Mouse (Mus musculus) c-Kit-negative CD71-positive TER-119-positive erythroid progenitor cells, embryonic 14.5 days (primary cell): ENCODE results near the gene Zdhhc20.
"Not testable (repeated sequence)": the region's sequence is repeated elsewhere in the genome, so short reads cannot be mapped to it uniquely, and the experiment has no call there.

Experiments
- DNase-seq: peaks from one replicate; pipeline ENCODE4 v3.0.0-alpha.2; 2013; ENCODE audit warnings: low read depth, low spot score

The Zdhhc20 gene

DNA sequence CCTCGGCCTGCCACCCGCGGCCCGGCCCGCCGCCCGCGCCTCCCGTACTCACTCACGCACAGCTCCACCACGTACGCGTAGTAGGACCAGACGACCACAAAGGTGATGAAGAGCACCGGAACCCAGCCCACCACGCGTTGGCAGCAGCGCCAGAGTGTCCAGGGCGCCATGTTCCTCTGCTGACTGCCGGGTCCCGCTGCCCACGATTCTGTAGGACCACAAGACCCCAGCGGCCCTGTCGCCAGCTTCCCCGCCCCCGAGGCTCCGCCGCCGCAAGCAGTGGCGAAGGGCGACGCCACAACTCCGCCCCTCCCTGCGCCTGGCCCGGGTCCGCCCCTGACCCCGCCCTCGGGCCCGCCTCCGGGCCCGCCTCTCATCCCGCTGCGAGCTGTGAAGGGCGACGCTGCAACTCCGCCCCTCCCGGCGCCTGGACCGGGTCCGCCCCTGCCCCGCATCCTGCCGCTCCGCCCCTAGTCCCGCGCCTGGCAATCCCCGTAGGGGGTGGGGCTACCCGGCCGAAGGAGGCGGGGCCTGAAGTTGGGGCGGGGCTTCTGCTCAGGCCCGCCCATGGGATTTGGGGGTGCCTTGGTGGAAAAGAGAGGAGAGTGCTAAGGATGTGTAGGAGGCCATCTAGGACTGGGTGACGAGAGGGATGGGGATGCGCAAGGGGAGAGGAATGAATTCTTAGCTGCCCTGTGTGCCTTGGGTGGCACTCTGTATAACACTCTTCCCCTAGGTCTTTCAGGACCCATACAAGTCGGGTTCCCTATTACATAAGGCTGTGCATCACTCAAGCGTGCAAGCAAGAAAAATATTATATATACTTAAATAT lies at the start of gene Zdhhc20:
Gene Zdhhc20, minus strand, starts transcription at position 266 of the 832 bp plus-strand sequence.
- peak; percentile 92 for DNase-seq

DNA sequence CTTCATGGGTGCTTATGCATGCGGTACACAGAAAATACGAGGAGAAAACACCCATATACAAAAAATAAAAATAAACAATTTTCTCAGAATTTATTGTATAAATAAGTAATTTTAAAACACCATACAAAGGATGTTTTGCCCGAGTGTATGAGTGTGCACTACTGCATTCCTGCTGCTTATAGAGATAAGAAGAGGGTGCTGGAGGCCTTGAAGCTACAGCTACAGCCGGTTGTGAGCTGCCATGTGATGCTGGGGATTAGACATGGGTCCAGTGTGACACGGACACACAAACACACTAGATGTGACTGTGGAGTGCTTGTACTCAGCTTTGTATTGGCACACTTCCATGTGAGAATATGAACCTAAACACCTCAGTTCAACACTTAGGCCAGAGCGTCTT lies 47.2 kb upstream of the Zdhhc20 start:
- no peak for DNase-seq

DNA sequence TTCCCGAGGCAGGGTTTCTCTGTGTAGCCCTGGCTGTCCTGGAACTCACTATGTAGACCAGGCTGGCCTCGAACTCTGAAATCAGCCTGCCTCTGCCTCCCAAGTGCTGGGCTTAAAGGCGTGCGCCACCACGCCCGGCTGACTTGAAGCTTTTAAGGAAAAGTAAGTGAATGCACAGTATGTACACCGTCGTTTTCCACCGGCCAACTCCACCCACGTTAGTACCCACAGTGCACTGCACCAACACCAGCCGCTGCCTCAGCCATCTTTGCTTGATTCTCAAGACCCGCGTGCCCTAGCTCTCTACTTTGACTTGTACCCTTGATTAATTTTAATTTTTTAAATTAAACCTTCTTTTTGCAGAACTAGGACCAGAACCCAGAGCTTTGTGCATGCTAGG lies 44.6 kb upstream of the Zdhhc20 start:
- DNase-seq = no peak

DNA sequence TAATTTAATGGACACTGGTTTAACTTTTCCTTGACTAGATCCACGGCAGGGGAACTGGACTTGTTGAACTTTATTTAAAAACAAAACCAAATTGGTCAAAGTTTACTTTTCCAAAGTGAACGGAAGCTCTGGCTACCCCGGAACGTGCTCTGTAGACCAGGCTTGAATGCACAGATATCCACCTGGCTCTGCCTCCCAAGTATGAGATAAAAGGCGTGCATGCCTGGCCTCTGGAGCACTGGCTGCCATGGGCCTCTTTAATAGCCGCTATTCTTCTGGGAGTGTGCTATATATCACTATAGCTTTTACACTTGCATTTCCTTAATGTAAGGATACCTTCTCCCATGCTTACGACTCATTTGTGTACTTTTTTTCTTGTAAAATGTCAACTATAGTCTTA lies 43.5 kb upstream of the Zdhhc20 start:
- no peak for DNase-seq

DNA sequence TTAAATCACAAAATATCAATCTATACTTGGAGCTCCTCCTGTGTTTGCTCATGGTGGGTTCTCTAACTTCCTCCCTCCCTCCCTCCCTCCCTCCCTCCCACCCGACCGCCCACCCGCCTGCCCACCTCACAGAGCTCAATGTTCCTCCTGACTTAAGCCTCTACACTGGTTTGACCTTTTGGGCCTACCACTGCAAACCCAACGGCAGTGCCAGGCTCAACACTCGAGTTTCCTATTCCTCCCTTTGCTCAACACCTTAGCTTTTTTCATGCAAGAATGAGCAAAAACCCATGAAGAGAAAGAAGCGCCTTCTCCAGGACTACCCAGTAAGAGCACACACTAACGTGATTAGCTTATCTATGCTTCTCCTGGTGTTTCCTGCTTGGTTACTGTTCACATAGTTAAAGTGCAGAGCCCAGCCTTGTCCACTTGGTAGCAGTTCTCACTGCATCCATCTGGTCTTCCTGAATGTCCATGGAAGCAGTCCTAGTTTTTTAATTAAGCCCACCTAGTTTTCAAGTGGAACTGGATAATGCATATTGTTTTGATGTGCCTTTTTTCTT lies 42.9 kb upstream of the Zdhhc20 start:
- DNase-seq = no peak

DNA sequence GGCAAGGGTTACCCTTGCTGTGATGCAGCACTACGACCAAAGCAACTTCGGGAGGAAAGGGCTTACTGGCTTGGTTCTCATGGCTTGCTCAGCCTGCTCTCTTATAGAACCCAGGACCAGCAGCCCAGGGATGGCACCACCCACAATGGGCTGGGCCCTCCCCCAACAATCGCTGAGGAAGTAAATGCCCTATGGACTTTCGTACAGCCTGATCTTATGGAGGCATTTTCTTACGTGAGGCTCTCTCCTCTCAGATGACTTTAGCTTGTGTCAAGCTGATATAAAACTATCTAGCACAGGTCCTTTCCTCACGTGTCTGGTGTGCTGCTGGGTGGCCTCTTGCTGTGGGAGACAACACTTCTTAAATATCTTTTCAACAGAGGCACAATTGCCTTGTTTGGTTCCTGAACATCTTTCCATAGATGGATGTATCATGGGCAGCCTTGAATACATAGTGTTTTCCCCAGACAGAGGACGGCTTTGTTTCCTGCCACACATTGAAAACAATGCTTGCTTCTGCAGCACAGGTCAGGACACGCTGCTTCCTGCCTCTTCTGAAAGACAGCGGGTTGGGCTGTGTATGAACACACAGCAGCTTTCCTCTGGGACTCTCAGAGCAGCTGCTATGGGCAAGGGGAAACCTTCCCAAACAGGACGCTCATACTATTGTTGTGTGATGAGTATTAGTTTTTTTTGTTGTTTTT lies 31.5 kb upstream of the Zdhhc20 start:
- no peak for DNase-seq

DNA sequence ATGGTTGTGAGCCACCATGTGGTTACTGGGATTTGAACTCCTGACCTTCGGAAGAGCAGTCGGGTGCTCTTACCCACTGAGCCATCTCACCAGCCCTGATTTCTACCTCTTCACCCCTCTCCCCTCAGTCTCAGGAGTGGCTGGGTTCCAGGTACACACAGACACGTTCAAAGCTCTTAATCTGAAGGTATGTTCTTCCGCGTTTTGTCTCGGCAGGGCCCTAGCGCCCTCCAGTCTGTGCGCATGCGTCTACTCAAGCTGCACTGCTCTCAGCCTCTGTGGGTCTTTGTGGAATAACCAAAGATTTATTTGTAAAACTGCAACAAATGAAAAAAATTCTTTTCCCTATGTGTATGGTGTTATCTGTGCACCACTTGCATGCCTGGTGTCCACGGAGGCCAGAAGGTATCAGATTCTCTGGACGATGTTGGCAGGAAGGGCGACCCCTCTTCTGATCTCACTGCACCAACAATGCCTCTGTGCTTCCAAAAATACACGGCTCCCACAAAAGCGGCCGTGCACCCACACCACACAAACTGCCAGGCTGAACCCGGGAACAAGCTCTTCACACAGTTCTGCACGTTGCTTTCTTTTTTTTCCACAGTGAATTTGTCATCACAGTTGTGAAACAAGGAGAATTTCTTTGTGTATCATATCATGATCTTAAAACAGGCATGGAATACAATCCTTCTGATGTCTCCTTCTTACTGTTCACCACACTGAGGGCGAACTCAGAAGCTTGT lies 30.7 kb upstream of the Zdhhc20 start:
- no peak for DNase-seq

DNA sequence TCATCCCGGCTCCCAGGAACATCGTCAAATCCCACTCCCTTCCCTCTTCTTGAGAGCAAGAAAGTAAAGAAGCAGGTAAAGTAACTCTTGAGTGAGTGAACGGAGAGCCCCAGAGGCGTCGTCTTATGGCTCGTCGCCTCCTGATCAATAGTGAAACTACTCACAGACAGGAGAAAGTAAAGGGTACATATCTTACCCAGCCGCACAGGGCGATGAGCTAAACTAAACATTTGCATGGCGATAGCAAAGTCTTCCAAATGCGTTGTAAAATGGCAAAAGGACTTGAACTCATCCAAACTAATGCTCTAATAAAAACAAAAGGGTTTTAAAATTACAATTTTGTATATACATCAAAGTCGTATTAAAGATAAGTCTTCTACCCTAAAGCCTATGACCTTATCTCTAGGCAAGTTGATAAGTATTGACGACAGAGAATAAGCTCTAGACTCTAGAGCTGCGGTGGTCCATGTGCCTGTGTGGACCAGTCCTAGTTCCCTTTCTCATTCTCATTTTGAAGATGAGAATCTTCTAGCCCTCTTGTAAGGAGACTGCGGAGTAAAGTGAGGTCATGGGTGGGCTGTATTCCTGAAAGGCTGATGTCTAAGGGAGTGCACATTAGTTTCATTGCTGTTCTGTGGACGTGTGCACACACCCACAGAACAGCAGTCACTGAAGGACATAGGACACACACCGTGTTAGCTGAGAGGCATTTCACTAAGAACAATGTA lies 29.2 kb upstream of the Zdhhc20 start:
- DNase-seq = no peak

DNA sequence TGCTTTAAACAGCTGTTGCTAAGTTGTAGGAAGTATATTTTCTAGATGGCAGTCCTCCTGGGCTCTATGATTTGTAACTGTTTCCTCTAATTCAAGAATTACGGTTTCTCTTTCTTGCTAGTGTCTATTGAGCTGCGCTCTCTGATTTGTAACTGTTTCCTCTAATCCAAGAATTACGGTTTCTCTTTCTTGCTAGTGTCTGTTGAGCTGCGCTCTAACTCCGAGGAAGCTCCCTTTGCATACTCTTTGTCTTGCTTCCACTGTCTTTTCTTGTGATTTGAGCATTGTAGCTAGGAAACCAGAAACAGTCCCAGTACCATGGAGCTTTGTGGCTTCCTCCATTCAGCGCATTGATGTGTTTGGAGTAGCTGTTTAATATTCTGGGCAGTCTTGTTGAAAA lies 25.3 kb upstream of the Zdhhc20 start:
- no peak for DNase-seq

DNA sequence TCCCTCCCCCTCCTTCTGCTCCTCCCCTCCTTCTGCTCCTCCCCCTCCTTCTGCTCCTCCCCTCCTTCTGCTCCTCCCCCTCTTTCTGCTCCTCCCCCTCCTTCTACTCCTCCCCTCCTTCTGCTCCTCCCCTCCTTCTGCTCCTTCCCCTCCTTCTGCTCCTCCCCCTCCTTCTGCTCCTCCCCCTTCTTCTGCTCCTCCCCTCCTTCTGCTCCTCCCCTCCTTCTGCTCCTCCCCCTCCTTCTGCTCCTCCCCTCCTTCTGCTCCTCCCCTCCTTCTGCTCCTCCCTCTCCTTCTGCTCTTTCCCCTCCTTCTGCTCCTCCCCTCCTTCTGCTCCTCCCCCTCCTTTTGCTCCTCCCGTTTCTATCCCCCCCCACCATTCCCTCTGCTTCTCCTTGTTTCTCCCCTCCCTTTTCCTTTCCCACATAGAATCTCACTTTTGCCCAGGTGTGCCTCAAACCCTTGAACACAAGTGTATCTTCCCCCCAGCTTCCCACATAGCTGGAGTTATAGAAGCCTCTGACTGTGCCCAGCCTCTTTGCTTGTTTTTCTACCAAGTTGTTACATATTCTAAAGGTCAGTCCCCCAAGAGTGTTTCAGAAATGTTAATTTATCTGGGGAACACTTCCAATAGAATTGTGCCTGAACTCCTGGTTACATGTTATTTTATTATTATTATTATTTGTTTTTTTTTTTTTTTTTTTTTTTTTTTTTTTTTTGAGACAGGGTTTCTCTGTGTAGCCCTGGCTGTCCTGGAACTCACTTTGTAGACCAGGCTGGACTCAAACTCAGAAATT lies 22.3 kb upstream of the Zdhhc20 start:
- DNase-seq = not testable (repeated sequence)

DNA sequence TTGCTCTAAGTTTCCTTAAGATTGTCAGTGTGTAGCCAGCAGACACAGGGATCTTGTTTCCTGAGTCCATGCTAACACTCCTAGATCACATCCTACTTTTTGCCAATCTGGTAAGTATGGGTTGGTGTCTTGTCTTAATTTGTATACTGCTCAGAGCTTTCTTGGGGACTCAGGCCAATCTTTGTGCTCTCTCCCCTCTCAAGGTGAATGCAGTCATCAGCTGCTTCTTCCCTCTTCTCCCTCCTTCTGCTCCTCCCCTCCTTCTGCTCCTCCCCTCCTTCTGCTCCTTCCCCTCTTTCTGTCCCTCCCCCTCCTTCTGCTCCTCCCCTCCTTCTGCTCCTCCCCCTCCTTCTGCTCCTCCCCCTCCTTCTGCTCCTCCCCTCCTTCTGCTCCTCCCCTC lies 21.7 kb upstream of the Zdhhc20 start:
- not testable (repeated sequence) for DNase-seq

DNA sequence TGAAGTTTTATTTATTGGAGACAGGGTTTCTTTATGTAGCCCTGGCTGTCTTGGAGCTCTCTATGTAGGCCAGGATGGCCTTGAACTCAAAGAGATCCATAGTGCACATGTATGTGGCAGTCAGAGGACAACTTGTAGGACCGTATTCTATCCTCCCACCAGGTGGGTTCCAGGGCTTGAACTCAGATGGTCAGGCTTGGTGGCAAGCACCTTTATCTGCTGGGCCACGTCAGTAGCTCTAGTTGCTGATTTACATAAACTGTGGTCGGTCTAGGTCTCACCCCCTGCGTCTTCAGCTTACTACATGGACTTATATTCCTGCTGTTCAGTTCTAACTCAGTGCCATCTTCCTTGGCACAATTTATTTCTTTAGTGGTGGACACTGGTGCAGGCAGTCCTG lies 21.2 kb upstream of the Zdhhc20 start:
- DNase-seq = no peak

DNA sequence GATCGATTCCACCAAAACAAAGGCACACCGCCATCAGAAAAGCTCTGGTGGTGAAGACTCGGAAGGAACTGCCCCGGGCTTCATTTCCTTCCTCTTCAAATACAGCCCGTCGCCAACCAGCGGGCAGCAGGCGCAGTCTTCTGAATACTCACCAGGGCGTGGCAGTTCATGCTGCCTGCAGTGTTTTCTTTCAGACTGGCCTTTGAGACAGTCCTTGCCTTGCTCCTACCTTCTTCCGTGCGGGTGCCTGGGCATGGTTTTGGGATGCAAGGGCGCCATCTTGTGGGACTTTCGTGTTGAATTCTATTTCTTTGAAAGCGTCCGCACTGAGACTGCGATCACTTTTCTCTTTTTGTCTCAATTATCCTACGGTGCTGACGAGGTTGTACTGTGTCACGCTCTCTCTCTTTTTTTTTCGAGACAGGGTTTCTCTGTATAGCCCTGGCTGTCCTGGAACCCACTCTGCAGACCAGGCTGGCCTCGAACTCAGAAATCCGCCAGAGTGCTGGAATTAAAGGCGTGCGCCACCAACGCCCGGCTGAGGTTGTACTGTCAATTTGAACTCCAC lies 20.5 kb upstream of the Zdhhc20 start:
- DNase-seq = peak; percentile 69

DNA sequence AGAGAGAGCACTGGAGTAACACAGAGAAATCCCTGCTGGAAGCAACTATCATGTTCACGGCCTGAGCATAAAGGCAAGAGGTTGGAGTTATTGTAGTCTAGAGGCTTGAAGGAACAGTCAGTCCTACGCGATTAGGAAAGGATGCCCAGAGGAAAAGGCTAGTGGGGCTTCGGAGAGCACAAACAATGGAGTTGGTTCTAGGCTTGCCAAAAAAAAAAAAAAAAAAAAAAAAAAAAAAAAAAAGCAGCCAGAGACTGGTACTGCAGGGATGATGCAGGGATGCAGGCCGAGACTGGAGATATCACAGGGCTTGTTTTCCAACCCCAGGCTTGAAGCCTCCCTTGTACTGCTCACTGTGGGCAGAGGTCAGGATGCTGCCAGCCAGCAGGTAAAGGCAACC lies 19.2 kb upstream of the Zdhhc20 start:
- DNase-seq = no peak

DNA sequence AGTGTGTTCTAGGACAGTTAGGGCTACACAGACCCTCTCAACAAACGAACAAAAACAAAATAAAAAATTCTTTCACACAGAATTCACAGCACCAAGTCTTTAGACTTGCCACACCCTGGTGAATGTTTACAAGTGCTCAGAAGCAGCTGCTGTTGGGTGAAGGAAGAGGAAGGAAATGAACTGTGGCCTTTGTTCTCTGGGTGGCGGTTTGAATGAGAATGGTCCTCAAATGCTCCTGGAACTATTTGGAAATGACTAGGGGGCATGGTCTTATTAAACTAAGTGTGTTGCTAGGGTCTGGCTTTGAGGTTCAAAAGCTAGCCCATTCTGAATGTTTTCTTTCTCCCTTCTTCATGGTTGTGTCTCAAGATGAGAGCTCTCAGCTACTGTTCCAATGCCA lies 18.4 kb upstream of the Zdhhc20 start:
- no peak for DNase-seq

DNA sequence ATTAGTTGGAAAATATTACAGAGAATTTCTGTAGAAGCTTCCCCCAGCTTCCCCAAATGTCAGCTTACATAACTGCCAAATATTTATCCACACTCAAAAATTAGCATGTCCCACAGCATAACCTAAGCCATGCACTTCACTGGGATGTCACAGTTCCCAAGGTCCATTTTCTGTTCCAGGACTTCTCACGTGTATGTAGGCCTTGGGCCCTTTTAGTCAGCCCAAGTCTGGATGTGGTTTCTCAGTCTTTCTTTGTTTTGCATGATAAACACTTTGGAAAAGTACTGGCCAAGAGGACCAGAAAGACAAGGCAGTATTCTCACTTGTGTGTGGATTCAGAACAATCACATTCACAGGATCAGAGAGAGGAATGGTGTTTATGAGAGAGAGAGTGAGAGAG lies 11.9 kb upstream of the Zdhhc20 start:
- DNase-seq = no peak

DNA sequence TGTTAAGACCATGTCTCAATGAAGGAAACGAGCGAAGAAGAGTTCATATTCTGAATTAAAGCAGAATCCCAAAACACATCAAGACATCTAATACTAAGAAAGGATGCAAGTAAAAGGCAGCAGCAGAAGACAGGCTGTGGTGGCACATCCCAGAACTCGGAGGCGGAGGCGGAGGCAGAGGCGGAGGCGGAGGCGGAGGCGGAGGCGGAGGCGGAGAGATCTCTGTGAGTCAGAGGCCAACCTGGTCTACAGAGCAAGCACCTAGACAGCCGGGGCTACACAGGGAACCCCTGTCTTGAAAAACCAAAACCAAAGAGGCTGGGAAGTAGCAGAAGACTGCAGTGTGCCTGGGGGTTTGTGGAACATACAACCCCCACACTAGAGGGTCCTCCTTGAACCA lies 6.8 kb upstream of the Zdhhc20 start:
- no peak for DNase-seq

DNA sequence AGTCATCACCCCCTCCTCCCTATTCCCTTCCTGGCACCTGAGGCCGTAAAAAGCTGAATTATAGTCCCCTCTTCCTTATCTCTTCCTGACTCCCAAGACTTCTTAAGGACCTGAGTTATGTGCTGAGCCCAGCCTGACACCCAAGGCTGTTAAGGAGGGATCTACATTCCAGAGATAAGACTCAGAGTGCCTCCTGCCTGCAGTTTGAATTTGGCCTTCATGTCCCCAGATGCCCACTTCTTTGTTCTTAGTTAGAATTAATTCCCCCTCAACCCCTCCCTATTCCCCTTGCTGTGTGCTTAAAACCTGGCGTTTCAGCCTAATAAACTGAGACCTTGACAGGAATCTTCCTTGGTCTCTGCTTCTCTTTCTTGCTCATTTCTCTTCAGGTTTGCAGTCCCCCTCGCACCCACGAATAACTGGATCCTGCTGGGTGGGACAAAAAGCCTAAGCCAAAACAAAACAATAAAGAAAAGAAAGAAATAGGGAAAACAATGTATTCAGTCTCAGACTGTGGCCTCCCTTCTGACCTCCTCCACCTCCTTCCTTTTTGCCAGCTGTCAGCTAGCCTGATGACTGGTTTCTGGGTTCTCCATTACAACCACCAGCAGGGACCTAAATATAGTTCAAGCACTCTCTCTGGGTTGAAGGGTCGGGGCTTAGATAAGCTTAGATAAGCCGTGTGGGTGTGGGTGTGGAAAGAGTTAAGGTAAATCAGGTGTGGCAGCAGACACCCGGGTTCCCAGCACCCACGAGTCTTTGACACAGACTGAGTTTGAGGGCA lies 6.2 kb upstream of the Zdhhc20 start:
- not testable (repeated sequence) for DNase-seq

DNA sequence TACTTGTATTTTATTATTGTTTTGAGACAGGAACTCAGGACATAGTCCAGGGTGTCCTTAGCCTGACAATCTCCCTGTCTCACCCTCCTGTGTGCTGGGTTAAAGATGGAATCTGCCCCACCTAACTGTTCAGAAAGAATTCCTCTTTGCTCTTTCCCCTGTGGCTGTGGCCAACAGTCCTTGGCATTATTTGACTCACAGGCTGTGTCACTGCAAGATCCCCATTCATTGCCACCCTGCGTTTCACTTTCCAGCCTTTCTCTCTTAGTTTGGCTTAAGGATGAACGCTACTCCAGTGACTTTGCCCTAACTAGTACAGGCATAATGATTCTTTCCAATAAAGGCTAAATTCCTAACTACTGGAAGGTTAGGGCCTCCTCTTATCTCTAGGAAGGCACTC lies 4.3 kb upstream of the Zdhhc20 start:
- DNase-seq = no peak

DNA sequence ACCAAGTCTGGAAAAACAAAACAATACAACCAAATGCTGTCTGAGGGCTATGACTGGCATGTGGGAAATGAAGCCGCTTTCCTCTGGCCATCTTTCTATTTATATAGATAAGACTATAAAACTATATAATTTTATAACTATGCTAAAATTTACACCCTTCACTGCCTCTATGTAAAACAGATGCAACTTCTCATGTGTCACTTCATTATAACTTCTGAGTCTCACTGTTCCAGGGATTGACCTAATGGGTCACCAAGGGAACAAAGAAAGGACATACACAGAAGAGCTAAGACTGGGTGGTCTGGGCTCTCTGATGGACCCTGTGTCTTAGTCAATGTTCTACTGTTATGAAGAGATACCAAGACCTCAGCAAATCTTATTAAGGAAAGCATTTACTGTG lies 2.9 kb upstream of the Zdhhc20 start:
- DNase-seq = no peak
